Mouse (Mus musculus) cortical plate, adult 2 months (tissue): ENCODE measurements around the gene Cflar.

Source experiments
- CTCF ChIP-seq: fragments of 200-500 bp; IDR thresholded peaks from 2 replicates; pipeline ENCODE4 v1.5.1; 2011; ENCODE audit warnings: mild to moderate bottlenecking, control low read depth, low read length; ENCODE audit not compliant: insufficient read depth; ENCODE audit errors: extremely low read depth
- POLR2A ChIP-seq: fragments of 200-500 bp; IDR thresholded peaks from 2 replicates; pipeline ENCODE4 v1.6.1; 2011; ENCODE audit warnings: mild to moderate bottlenecking, low read length, control low read depth; ENCODE audit not compliant: insufficient read depth; ENCODE audit errors: extremely low read depth

DNA sequence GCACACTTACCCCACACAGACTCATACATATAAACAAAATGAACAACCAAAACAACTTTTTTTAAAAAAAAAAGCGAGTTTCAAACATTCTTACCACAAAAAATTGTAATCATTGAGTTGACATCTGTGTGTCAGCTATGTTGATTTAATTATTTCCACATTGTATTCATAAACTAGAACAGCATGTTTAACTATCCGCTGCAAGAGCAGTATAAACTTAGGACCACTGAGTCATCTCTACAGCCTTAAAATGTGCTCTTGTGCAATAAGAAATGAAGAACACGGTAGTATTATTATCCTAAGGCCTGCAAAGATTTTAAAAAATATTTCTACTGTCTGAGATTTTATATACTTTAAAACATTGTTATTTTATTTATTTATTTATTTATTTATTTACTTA lies 36.3 kb upstream of the Cflar start:
- TF ChIP-seq CTCF (no peak), POLR2A (no peak)
